Mouse (Mus musculus) neural tube, embryonic 12.5 days (tissue): ENCODE measurements around the gene Klk1b4. TPM values are rescaled to one million over a fixed set of nuclear protein-coding genes. Genes with fewer than 3 reads are reported as not detected.

Experiments
- ATAC-seq: fragments of 200-750 bp; cut with Nextera tagmentation; 2 replicates; pipeline ENCODE4 v1.8.0; 2017; ENCODE audit warnings: low read depth, mild to moderate bottlenecking, moderate TSS enrichment, moderate library complexity; ENCODE audit not compliant: low FRiP score
- H3K27ac ChIP-seq: fragments of 300-500 bp; sonication (generic); 2 replicates; pipeline ENCODE4 v1.5.1; 2016
- H3K27me3 ChIP-seq: fragments of 300-500 bp; sonication (generic); replicated peaks from 2 replicates; pipeline ENCODE4 v1.6.1; 2016; ENCODE audit warnings: mild to moderate bottlenecking
- H3K36me3 ChIP-seq: fragments of 300-500 bp; sonication (generic); 2 replicates; pipeline ENCODE4 v1.6.1; 2016; ENCODE audit warnings: mild to moderate bottlenecking
- H3K4me1 ChIP-seq: fragments of 300-500 bp; sonication (generic); 2 replicates; pipeline ENCODE4 v1.6.1; 2016
- H3K4me2 ChIP-seq: fragments of 300-500 bp; sonication (generic); replicated peaks from 2 replicates; pipeline ENCODE4 v1.6.1; 2016; ENCODE audit warnings: mild to moderate bottlenecking
- H3K4me3 ChIP-seq: fragments of 300-500 bp; sonication (generic); 2 replicates; pipeline ENCODE4 v1.5.1; 2016
- H3K9ac ChIP-seq: fragments of 300-500 bp; sonication (generic); 2 replicates; pipeline ENCODE4 v1.6.1; 2016; ENCODE audit warnings: mild to moderate bottlenecking
- H3K9me3 ChIP-seq: fragments of 300-500 bp; sonication (generic); 2 replicates; pipeline ENCODE4 v1.6.1; 2016; ENCODE audit warnings: mild to moderate bottlenecking
- WGBS: fragments of 180-500 bp; shearing (Covaris S2); methylation state at CpG from one replicate; pipeline ENCODE4 v1.1.7; 2016; 5-methylcytosine and 5-hydroxymethylcytosine counted together
- polyA plus RNA-seq: library from polyadenylated mRNA; unstranded; fragments of >200 nt; fragmentation: Nextera tagmentation; extraction: Ambion mirVana; gene quantifications from 2 replicates; pipeline ENCODE4 v1.2.1, GENCODE M21; 2016

Klk1b4 gene
- polyA plus RNA-seq, 1 experiment from 2014 or later, result not detected

GRCm38 (mm10) chr7:44261147-44261546 is 53.9 kb downstream of the Klk1b4 start, which contains the start of gene Gm15517:
Gene Gm15517, plus strand, starts transcription at chr7:44261447.
- Histone ChIP-seq H3K9me3 (no peaks in the 10 kb centered on the region), H3K36me3 (no peaks in the 10 kb centered on the region), H3K4me2 (no peak within 1 kb of the TSS), H3K9ac (no peak within 1 kb of the TSS), H3K4me3 (no peak within 1 kb of the TSS), H3K27me3 (peaks cover 8% of the 10 kb centered on the region; the same call in 1 of the 2 replicates), H3K27ac (no peak within 1 kb of the TSS), H3K4me1 (peaks cover 6% of the 10 kb centered on the region)
- WGBS, result 57% methylated on average over 5 of the region's 5 CpGs
- ATAC-seq, result no peak

Other genes starting within 250 kb of the Klk1b4 start
- not detected in 2 replicates for gene Klk1b1, start 240.7 kb upstream of the Klk1b4 start, polyA plus RNA-seq
- gene Klk1b9, start 231.4 kb upstream of the Klk1b4 start, polyA plus RNA-seq, result not detected in 2 replicates
- not detected in 2 replicates for gene Klk1b11, start 211.6 kb upstream of the Klk1b4 start, polyA plus RNA-seq
- gene Klk1b26, start 195.3 kb upstream of the Klk1b4 start, polyA plus RNA-seq, result not detected in 2 replicates
- gene Klk1b27, start 155.1 kb upstream of the Klk1b4 start, polyA plus RNA-seq, result not detected in 2 replicates
- gene Klk1b21, start 105.1 kb upstream of the Klk1b4 start, polyA plus RNA-seq, result not detected in 2 replicates
- not detected in 2 replicates for gene Klk1b22, start 94.8 kb upstream of the Klk1b4 start, polyA plus RNA-seq
- gene Klk1b16, start 70.7 kb upstream of the Klk1b4 start, polyA plus RNA-seq, result not detected in 2 replicates
- gene Klk1b24, start 19.2 kb upstream of the Klk1b4 start, polyA plus RNA-seq, result not detected in 2 replicates
- not detected in 2 replicates for gene Klk1b3, start 9.2 kb upstream of the Klk1b4 start, polyA plus RNA-seq
- not detected in 2 replicates for gene Klk1b5, start 8.5 kb downstream of the Klk1b4 start, polyA plus RNA-seq
- gene Klk1, start 17.9 kb downstream of the Klk1b4 start, polyA plus RNA-seq, result not detected in 2 replicates
- gene Gm36864, start 28.7 kb downstream of the Klk1b4 start, polyA plus RNA-seq, result 0.31 TPM in 1 of 2 replicates, not detected in the other
- gene 1700028J19Rik, start 39.3 kb downstream of the Klk1b4 start, polyA plus RNA-seq, result 0.83 and 1.3 TPM in 2 replicates
- 179 and 198 TPM in 2 replicates for gene 2410002F23Rik, start 39.3 kb downstream of the Klk1b4 start, polyA plus RNA-seq
- not detected in 2 replicates for gene Acp4, start 49.9 kb downstream of the Klk1b4 start, polyA plus RNA-seq
- not detected in 2 replicates for gene Gm15517, start 54.0 kb downstream of the Klk1b4 start, polyA plus RNA-seq
- gene Clec11a, start 99.5 kb downstream of the Klk1b4 start, polyA plus RNA-seq, result 2.1 and 2.2 TPM in 2 replicates
- 12.6 and 14.4 TPM in 2 replicates for gene Shank1, start 102.8 kb downstream of the Klk1b4 start, polyA plus RNA-seq
- 10.0 and 10.2 TPM in 2 replicates for gene Syt3, start 176.7 kb downstream of the Klk1b4 start, polyA plus RNA-seq
- gene 1700008O03Rik, start 178.4 kb downstream of the Klk1b4 start, polyA plus RNA-seq, result 1.0 and 1.1 TPM in 2 replicates
- gene Lrrc4b, start 221.6 kb downstream of the Klk1b4 start, polyA plus RNA-seq, result 10.4 and 12.6 TPM in 2 replicates